Mouse (Mus musculus): Measurements from ENCODE around the gene Snrpd3. TPM values are rescaled to one million over a fixed set of nuclear protein-coding genes. Genes with fewer than 3 reads are reported as not detected.
"Not testable (repeated sequence)": the region's sequence is repeated elsewhere in the genome, so short reads cannot be mapped to it uniquely, and the experiment has no call there.

Snrpd3 gene
- total RNA-seq, 2 experiments from 2014 or later, result 56.0 to 68.3 TPM

GRCm38 (mm10) chr10:75499791-75500190 is 17.6 kb upstream of the Snrpd3 start:
- intact Hi-C loops (cut with DNase I), result no loop called here
- DNase-seq, result no peak

GRCm38 (mm10) chr10:75500345-75500744 is 17.0 kb upstream of the Snrpd3 start:
- no peak for DNase-seq
- intact Hi-C loops (cut with DNase I), result no loop called here

GRCm38 (mm10) chr10:75501641-75502040 is 15.7 kb upstream of the Snrpd3 start:
- no peak for DNase-seq
- intact Hi-C loops (cut with DNase I), result no loop called here

GRCm38 (mm10) chr10:75503692-75504091 is 13.7 kb upstream of the Snrpd3 start:
- intact Hi-C loops (cut with DNase I), result no loop called here
- no peak for DNase-seq

- intact Hi-C loops (cut with DNase I), result no loop called here
- no peak for DNase-seq
Measured at GRCm38 (mm10) chr10:75504234-75505129, 12.9 kb upstream of the Snrpd3 start.

- intact Hi-C loops (cut with DNase I), result no loop called here
Measured at GRCm38 (mm10) chr10:75505130-75505495, 12.2 kb upstream of the Snrpd3 start.

GRCm38 (mm10) chr10:75505928-75506327 is 11.4 kb upstream of the Snrpd3 start:
- intact Hi-C loops (cut with DNase I); DNase-seq: not testable (repeated sequence)

More at GRCm38 (mm10) chr10:75505130-75505495, 12.2 kb upstream of the Snrpd3 start:
- no peak for DNase-seq

- intact Hi-C loops (cut with DNase I), result no loop called here
- peak; percentile 60 to 73 for DNase-seq
Measured at GRCm38 (mm10) chr10:75510446-75510845, 6.9 kb upstream of the Snrpd3 start.

GRCm38 (mm10) chr10:75511060-75511459 is 6.3 kb upstream of the Snrpd3 start:
- intact Hi-C loops (cut with DNase I), result no loop called here
- no peak for DNase-seq

GRCm38 (mm10) chr10:75511897-75512296 is 5.5 kb upstream of the Snrpd3 start:
- intact Hi-C loops (cut with DNase I), result no loop called here
- no peak for DNase-seq

GRCm38 (mm10) chr10:75512796-75513195 is 4.6 kb upstream of the Snrpd3 start:
- no peak for DNase-seq
- intact Hi-C loops (cut with DNase I), result no loop called here

- DNase-seq, result no peak
- intact Hi-C loops (cut with DNase I), result no loop called here
Measured at GRCm38 (mm10) chr10:75513306-75514067, 3.9 kb upstream of the Snrpd3 start.

GRCm38 (mm10) chr10:75514361-75514760 is 3.0 kb upstream of the Snrpd3 start:
- intact Hi-C loops (cut with DNase I), result no loop called here
- DNase-seq, result no peak

- intact Hi-C loops (cut with DNase I), result no loop called here
- no peak for DNase-seq
Measured at GRCm38 (mm10) chr10:75515216-75516037, 1.9 kb upstream of the Snrpd3 start.

- intact Hi-C loops (cut with DNase I), result no loop called here
- DNase-seq, result no peak
Measured at GRCm38 (mm10) chr10:75516038-75516723, 1.2 kb upstream of the Snrpd3 start.

- intact Hi-C loops (cut with DNase I), result no loop called here
Measured at GRCm38 (mm10) chr10:75516724-75517072, 653 bp upstream of the Snrpd3 start.

GRCm38 (mm10) chr10:75517758-75518143 is 400 bp downstream of the Snrpd3 start, which contains the start of gene Gucd1:
TSS of gene Gucd1 (minus strand) at chr10:75517972.
- DNase-seq, result peak; percentile 95 to 98
- intact Hi-C loops (cut with DNase I), result no loop called here

More at GRCm38 (mm10) chr10:75516724-75517072, 653 bp upstream of the Snrpd3 start:
- DNase-seq, result no peak

- intact Hi-C loops (cut with DNase I), result no loop called here
Measured at GRCm38 (mm10) chr10:75520581-75520980, 3.2 kb downstream of the Snrpd3 start.

GRCm38 (mm10) chr10:75521643-75522042 is 4.3 kb downstream of the Snrpd3 start:
- no peak for DNase-seq
- intact Hi-C loops (cut with DNase I), result no loop called here

More at GRCm38 (mm10) chr10:75520581-75520980, 3.2 kb downstream of the Snrpd3 start:
- no peak for DNase-seq

GRCm38 (mm10) chr10:75525450-75525849 is 8.1 kb downstream of the Snrpd3 start:
- intact Hi-C loops (cut with DNase I); DNase-seq: not testable (repeated sequence)
